Mouse (Mus musculus) olfactory bulb, adult 2 months (tissue): ENCODE data around the gene Ube2g1.

Experiments used
- CTCF ChIP-seq: fragments of 200-500 bp; IDR thresholded peaks from 2 replicates; pipeline ENCODE4 v1.5.1; 2012; ENCODE audit warnings: low read depth, mild to moderate bottlenecking, low read length, moderate library complexity; ENCODE audit not compliant: insufficient read depth
- POLR2A ChIP-seq: fragments of 200-500 bp; IDR thresholded peaks from 2 replicates; pipeline ENCODE4 v1.6.1; 2012; ENCODE audit warnings: mild to moderate bottlenecking, low read depth, low read length, moderate library complexity; ENCODE audit not compliant: insufficient read depth

DNA sequence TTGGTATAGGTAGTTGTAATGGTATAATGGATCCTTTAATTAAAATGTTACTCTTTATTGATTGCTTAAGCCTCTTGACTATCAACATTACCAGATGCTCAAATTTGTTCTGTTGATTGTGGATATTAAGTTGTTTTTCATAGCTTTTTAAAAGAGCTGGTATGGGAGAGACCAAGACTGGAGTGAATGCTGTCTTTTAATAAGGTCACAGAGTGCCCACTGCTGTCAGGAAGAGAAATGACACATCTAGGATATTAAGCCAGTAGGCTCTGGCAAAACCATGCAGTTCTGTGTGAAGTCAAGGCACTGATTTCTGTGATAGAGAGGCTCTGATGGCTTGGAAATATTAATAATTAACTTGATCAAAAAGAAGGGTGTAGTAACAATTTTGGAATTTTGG lies 116.8 kb downstream of the Ube2g1 start:
- TF ChIP-seq CTCF (no peak), POLR2A (no peak)
